Mouse (Mus musculus) liver, adult 2 months (tissue): ENCODE measurements around the gene Klf7.

Experiments
- CTCF ChIP-seq: fragments of 200-500 bp; IDR thresholded peaks from 2 replicates; pipeline ENCODE4 v1.5.1; 2011; ENCODE audit warnings: low read depth, low read length, control low read depth
- POLR2A ChIP-seq: fragments of 200-500 bp; IDR thresholded peaks from 2 replicates; pipeline ENCODE4 v1.6.1; 2011; ENCODE audit warnings: low read length, control low read depth; ENCODE audit not compliant: insufficient read depth; ENCODE audit errors: extremely low read depth

DNA sequence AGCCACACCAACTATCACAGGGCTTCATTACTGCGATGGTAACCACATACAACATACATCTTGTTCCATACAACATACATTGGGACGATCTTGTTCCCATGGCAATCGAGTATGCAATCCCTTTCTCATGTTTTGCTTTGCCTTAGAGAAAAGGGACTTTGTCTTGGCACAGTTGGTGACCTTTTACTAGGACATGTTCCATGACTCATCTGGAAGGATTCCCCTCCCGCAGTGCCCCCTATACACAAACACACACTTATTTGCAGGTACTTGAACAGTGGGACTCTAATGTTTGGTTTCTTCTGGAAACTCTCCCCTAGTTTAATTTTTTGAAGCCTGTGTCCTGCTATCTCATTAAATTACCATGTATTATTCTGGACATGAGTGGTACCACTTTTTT is 123.2 kb downstream of the Klf7 start:
- TF ChIP-seq CTCF (no peak), POLR2A (no peak)
